Mouse (Mus musculus): ENCODE data around the gene Atp2a1.

Gene Atp2a1

DNA sequence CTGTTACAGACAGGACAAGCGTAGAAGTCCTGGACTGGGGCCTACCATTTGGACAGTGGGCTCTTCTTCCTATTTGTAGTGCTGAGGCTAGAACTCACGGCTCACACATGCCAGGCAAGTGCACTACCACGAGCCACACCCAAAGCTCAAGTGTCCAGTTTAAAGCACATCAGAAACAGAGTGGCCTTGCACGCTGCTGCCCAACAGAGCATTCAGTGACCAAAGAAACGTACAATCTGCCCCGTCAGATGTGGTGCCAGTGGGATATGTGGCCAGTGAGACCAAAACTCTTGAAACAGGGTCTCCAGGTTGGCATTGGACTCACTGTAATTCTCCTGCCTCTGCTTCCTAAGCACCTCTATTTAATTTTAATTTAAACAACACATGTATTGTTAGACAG, 12.3 kb downstream of the Atp2a1 start:
- DNase-seq (ENCODE audit: low spot score in 2 of 2) = no peak

DNA sequence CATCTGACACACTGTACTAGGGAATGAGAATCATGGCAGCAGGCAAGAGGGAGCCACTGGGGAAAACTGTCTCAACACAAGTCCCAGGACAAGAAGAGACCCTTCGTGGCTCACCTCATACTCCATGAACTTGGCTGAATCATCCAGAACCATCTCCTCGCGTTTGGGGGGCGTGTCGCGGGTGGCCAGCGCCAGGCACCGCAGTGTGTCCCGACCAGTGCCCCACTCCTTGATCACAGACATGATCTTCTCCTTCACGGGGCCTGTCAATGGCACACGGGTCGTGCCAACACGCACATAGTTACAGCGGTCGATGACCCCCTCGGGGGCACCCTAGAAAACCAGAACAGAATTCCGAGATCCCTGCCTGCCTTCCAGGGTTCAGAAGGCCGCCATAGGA, 12.9 kb downstream of the Atp2a1 start:
- DNase-seq (ENCODE audit: low spot score in 2 of 2) = no peak

GRCm38 (mm10) chr7:126448481-126448880, 14.4 kb downstream of the Atp2a1 start:
- no peak for DNase-seq (ENCODE audit: low spot score in 2 of 2)

GRCm38 (mm10) chr7:126446217-126446616, 16.7 kb downstream of the Atp2a1 start:
- no peak for DNase-seq (ENCODE audit: low spot score in 2 of 2)

DNA sequence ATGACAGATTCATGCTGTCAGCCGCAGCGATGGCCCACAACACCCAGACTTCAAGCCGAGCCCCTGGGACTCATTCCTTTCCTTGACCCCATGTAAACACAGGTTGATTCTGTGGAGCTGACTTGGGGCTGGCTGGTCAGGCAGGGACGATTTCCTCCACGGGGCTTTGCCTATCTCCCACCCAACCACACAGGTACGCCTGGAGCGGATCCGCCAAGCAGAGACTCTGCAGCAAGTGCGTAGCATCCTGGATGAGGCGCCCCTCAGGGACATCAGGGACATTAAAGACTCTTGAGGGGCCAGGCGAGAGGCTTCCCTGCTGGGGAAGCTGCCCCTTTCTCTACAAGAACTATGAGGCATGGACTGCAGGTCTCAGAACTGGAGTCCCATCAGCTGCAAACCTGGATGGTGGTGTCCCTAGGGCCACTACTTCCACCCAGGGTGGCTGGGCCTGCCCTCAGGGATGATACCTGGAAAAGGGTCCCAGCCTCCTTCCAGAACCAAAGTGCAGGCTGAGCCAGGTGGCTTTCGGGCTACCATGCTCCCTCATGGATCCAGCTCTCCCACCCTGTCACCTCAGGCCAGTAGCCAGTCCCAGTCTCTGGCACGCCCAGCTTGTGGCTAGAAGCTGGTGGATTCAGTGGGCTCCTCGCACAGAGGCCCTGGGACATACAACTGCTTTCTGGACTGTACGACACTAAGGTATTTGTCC, 17.6 kb downstream of the Atp2a1 start:
- DNase-seq (ENCODE audit: low spot score in 2 of 2) = no peak

DNA sequence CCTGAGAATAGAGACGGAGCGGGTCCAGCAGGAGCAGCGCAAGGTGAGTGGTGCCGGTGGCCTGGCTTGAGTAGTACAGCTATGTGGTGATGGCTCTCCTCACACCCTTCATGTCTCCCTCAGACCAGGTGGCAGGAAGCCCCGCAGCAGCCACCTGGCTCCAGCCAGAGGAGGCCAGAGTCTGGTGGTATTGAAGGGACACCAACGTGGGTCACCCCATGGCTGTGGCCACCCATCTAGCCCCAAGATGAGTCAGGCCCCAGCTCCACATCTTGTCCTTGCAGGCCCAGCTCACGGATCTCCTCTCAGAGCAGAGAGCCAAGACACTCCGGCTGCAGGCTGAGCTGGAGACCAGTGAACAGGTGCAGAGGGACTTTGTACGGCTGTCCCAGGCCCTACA, 18.4 kb downstream of the Atp2a1 start:
- no peak for DNase-seq (ENCODE audit: low spot score in 2 of 2)

GRCm38 (mm10) chr7:126443997-126444396, 18.9 kb downstream of the Atp2a1 start:
- DNase-seq (ENCODE audit: low spot score in 2 of 2) = no peak

DNA sequence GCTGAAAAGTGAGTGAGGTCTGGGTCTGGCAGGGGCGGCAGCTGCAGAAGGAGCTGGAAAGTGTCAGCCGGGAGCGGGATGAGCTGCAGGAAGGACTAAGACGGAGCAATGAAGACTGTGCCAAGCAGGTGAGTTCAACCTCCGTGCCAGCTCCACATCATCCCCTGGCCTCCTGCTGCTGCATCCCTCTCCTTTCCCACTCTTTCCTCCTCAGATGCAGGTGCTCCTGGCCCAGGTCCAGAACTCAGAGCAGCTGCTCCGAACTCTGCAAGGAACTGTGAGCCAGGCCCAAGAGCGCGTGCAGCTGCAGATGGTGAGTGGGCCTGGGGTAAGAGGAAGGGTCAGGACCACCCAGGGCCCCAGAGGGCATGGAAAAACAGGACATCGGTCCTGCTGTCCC, 22.8 kb downstream of the Atp2a1 start:
- DNase-seq (ENCODE audit: low spot score in 2 of 2) = no peak

DNA sequence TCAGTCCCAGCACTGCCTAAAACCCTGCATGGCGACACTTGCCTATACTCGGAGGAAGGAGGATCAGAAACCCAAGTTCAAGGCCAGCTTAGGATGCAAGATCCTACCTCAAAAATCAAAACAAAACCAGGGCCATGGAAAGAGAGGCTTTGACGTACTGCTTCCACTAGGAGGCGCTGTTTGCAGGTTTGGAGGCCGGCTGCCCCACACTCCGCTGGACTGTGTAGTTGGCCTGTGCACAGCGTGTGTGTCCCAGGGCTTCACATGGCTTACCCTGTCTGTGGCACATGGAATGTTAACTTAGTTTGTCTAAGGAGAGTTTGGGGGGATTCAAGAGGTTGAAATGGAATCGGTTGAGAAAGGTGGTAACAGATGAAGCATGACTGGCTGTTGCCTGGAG, 26.1 kb downstream of the Atp2a1 start:
- DNase-seq (ENCODE audit: low spot score in 2 of 2) = no peak

DNA sequence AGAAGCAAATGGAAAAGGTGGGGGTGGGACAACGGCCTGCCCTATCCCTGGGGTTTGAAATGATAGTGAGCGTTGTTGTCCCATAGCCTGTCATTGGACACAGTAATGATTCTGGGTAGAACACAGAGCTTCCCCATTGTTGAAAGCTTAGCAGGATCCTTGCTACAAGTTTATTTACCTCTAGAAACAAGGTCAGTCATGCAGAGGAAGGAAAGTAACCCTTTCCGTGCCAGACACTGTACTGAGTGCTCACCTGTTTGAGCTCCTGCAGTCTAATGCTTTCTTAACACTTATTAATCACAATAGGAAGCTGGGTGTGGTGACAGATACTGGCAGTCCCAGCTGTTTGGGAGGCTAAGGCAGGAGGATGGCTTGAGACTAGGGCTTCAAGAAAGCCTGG, 27.1 kb downstream of the Atp2a1 start:
- DNase-seq (ENCODE audit: low spot score in 2 of 2) = no peak

DNA sequence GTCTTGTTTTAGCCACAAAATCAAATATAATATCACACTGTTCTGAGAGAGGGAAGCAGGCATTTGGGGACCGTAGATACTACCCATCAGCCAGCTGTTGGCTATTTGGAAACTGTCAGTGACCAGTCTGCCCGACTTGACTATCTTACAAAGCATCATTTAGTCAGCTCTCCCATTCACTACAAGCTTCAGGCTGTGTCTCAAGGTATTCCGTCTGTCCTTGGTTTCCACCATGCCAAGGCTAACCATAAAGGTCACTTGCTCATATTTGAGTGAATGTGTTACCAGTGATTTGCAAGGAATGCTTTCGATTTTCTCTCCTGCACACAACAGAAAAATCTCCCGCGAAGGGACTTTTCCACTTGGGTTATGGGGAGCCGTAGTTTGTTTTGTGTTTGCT, 28.2 kb downstream of the Atp2a1 start:
- DNase-seq (ENCODE audit: low spot score in 2 of 2) = no peak

- no peak for DNase-seq (ENCODE audit: low spot score in 2 of 2)
These were observed 32.7 kb downstream of the Atp2a1 start for GRCm38 (mm10) chr7:126430167-126430566.

DNA sequence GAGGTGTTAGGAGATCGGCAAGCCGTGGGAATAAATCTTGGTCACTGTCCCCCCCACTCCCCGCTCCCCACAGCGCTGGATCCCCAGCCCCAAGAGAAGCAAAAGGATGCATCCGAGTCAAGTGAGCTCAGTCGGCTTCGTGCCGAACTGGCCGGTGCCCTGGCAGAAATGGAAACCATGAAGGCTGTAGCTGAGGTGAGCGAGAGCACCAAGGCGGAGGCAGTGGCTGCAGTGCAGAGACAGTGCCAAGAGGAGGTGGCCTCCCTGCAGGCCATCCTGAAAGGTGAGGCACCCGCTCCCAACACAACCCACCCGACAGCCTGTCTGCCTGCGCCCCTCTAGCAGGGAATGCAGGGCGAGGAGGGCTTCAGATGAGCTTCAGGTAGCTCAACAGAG, 33.4 kb downstream of the Atp2a1 start:
- DNase-seq (ENCODE audit: low spot score in 2 of 2) = no peak

DNA sequence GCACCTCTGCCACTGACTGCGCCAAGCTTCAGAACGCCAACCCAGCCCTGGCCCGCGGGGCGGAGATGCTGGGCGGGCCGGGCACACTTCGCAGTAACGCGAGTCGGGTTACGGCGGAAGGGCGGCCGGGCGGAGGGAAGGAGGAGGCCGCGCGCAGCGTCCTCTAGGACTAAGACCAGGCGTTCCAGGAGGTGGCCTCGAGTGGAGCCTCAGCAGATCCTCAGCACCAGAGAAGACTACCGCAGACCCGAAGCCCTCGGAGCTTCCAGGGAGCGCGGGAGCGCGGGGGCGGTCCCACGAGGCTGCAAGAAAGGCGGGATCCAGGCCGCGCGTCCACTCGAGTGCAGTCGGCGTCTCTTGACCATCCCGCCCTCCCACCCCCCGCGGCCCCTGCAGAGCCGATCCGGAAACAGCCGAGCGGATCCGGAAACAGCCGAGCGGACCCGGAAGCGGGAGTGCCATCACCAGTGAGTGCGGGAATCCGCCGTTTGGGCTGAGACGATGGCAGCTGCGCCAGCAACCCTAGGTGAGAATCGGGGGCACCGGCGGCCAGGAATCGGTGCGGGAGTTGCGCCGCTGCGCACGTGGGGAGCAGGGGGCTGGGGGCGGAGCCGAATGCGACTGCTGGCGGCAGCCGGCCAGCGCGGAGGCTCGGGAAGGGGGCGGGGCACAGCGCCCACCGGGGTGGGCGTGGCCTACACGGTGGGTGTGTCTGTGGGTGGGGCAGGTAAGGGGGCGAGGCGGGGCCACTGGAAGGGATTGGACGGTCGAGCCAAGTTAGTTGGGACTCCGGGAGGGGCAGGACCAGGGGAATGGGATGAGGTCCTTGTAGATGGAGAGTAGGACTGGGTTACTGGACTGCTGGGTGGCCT, 34.0 kb downstream of the Atp2a1 start, which contains the start of gene Rabep2:
Rabep2 (plus strand) TSS at position 129 of the 872 bp plus-strand sequence.
- peak; percentile 85 to 92 for DNase-seq (ENCODE audit: low spot score in 2 of 2)

- no peak for DNase-seq (ENCODE audit: low spot score in 2 of 2)
These were observed 34.8 kb downstream of the Atp2a1 start for GRCm38 (mm10) chr7:126428154-126428553.

- no peak for DNase-seq (ENCODE audit: low spot score in 2 of 2)
These were observed 35.5 kb downstream of the Atp2a1 start for GRCm38 (mm10) chr7:126427323-126427860.

DNA sequence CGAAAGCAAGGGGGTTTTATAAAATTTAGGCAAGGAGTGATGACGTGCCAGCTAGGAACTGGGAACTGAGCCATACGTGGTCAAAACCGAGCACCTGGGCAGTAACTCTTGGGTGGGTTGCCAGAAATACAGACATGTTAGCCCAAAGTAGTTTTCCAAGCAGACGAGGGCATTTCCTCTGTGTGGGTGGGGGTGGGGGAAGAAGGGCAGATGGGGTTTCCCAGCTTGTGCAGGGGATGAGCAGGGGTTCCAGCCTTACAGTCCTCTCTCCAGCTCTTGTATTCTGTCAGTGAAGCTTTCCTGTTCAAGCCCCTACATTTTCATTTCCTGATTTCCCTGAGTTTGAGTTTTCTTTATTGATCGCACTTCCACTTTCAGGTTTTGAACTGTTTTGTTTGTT, 38.7 kb downstream of the Atp2a1 start:
- DNase-seq (ENCODE audit: low spot score in 2 of 2) = no peak

DNA sequence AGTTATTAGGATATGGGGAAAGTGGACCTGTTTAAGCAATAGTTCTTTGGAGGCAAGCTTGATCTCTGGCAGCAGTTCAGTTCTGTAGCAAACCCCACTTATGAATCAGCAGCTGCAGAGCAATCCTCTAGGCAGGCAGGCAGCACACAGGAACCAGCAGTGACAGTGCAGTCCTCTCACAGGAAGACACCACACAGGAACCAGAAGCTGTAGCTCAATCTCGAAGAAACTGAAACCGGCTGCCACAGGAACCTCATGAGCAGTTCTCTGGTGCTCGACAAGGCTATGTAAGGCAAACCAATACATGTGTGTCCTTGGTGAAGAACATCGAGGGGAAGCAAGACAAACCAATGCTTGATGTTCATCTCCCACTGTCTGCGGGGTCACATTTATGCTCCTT, 41.2 kb downstream of the Atp2a1 start:
- no peak for DNase-seq (ENCODE audit: low spot score in 2 of 2)

DNA sequence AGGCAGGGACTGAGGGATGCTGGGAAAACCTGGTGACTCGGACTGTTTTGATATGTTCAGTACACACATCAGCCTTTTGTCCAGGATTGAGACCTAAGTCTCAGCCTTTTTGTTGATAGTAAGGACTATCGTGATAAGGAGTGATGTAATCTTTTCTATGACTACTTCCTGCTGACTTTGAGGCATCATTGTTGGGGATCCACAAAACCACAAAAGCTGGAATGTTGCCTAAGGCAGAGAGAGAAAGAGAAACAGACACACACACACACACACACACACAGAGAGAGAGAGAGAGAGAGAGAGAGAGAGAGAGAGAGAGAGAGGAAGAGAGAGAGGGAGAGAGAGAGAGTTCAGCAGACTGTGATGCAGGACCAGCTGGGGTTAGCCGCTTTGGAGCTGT, 44.4 kb downstream of the Atp2a1 start:
- DNase-seq (ENCODE audit: low spot score in 2 of 2) = no peak

GRCm38 (mm10) chr7:126417606-126418005, 45.3 kb downstream of the Atp2a1 start:
- no peak for DNase-seq (ENCODE audit: low spot score in 2 of 2)

DNA sequence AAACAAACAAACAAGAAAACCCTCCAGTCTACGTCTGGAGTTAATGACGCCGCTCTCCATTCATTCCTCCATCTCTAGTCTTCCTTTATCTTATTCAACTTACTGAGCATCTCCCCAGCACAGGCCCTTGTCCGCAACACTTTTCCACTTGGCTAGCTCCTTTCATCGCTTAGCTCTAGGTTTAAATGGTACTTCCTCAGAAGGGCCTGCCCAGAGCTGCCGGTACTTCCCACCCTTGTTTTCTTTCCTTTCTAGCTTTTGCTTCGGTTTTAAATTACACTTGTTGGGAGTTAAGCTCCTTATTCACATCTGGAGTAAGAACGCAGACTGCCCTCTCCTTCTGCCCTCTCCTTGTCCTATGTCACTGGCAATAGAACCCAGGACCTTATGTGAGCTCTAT, 45.9 kb downstream of the Atp2a1 start:
- no peak for DNase-seq (ENCODE audit: low spot score in 2 of 2)

DNA sequence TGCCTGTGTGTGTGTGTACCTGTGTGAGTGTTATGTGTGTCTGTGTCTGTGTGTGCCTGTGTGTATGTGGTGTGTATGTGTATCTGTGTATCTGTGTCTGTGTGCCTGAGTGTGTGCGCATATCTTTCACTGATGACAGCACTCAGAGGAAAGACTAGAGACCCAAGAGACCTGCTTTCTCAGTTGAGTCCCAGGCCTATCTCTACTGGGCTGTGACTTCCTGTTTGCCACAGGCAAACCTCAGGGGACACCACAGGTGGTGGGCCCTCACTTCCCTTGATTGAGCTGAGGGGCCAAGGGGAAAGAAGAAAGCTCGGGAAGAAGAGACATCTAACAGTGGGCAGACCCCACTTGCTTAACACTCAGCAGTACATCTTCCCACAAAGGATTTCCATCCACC, 46.3 kb downstream of the Atp2a1 start:
- no peak for DNase-seq (ENCODE audit: low spot score in 2 of 2)

DNA sequence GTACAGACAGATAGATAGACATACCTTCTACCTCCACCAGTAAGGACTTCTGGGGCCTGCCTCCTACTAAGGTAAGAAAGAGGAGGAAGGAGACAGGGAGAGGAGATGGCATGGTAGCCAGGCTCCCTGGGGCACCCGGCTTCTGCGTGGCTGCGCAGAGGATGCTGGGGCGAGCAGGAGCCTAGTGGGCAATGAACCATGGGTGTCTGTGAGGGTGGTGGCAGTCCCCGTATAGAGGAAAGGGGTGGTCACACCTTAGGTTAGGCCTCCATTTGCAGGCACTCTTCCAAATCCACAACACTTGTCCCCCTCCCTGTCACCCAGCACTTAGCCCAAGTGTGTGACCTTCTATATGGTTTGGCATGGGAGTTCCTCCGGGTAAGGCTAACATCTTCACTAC, 48.2 kb downstream of the Atp2a1 start, which contains the start of gene Cd19:
Cd19 (minus strand) TSS at position 165 of the 400 bp plus-strand sequence.
- no peak for DNase-seq (ENCODE audit: low spot score in 2 of 2)

Measured in right cerebral cortex, postnatal 36 days (tissue).